Mouse (Mus musculus) ES-E14 (cell line): Measurements from ENCODE around the gene Hmgn1.

Experiments used
- ZC3H11A ChIP-seq: IDR thresholded peaks from 2 replicates; pipeline ENCODE4 v1.6.1; 2012; ENCODE audit warnings: low read depth, mild to moderate bottlenecking, inconsistent platforms, low read length, borderline replicate concordance
- ZNF384 ChIP-seq: IDR thresholded peaks from 2 replicates; pipeline ENCODE4 v1.6.1; 2012; ENCODE audit warnings: low read depth, low read length, inconsistent platforms

DNA sequence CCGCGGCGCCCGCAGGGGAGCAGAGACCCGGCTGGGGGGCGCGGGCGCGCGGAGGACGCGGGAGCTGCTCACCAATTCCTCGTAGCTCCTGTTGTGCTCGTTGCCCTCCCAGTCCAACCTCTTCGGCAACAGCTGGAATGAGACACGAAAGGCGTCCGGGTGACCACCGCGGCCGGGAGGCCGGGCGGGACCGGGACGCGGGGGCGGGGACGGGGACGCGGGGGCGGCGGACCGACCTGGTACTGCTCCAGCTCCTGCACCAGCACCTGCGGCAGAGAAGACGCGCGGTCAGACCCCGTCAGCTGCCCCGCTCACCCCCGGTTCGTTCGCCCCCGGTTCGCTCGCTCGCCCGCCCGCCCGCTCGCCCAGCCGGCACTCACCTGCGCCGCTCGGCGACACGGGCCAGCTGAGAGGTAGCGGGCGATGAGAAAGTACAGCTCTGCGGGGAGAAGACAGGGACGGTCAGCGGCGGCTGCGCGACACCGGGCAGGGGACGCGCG is 45.7 kb downstream of the Hmgn1 start:
- TF ChIP-seq ZNF384 (no peak), ZC3H11A (no peak)
